In the genomic region with DNA sequence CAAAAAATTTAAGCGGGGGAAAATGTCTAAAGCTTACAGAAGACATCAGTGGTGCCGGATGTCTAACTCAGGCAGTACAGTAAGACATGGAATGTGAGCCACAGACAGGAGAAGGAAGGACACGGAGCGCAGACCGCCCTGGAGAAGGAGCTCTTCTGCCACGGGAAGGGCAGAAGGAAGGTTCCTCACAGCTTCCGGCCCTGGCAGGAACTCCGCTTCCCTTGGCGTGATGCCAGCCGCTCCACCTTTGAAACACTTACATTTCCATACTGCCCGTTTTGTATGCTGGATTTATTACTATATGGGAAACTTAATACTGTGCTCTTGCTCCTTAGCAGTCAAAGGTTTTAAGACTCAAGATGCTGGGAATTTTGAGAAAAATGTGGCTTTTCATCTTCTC, we compare ENCODE assay signal across 10 mouse cellular contexts.
"Had no signal": no experiment of that assay in that cellular context is flagged by ENCODE, and none has a peak within 500 bp of the region (broad histone marks: within the 10 kb centered on the region; RNA-seq: fewer than 3 reads in every experiment).

No protein-coding gene starts in this region.

- H3K4me1 ChIP-seq: liver, embryonic 12.5 days; lung, embryonic 15.5 days; midbrain, embryonic 12.5 days; neural tube, embryonic 13.5 days had no signal

- DNase-seq: lung, postnatal 14 days; retina, postnatal 1 day; thymus, postnatal 4 days had no signal

- H3K9ac ChIP-seq: limb, embryonic 15.5 days; liver, embryonic 12.5 days; lung, embryonic 15.5 days; midbrain, embryonic 12.5 days; neural tube, embryonic 13.5 days had no signal

- H3K36me3 ChIP-seq: limb, embryonic 15.5 days; liver, embryonic 12.5 days; lung, embryonic 15.5 days; midbrain, embryonic 12.5 days; neural tube, embryonic 13.5 days had no signal

- H3K9me3 ChIP-seq: limb, embryonic 15.5 days; liver, embryonic 12.5 days; lung, embryonic 15.5 days; midbrain, embryonic 12.5 days; neural tube, embryonic 13.5 days had no signal

- H3K4me3 ChIP-seq: limb, embryonic 15.5 days; liver, embryonic 12.5 days; lung, embryonic 15.5 days; midbrain, embryonic 12.5 days; neural tube, embryonic 13.5 days had no signal

- H3K27ac ChIP-seq: limb, embryonic 15.5 days; liver, embryonic 12.5 days; lung, embryonic 15.5 days; midbrain, embryonic 12.5 days; neural tube, embryonic 13.5 days had no signal

- ATAC-seq: intestine, embryonic 16.5 days; liver, embryonic 12.5 days; midbrain, embryonic 16.5 days had no signal

- H3K27me3 ChIP-seq: limb, embryonic 15.5 days; liver, embryonic 12.5 days; lung, embryonic 15.5 days; midbrain, embryonic 12.5 days; neural tube, embryonic 13.5 days had no signal

- H3K4me2 ChIP-seq: limb, embryonic 15.5 days; liver, embryonic 12.5 days; lung, embryonic 15.5 days; midbrain, embryonic 12.5 days; neural tube, embryonic 13.5 days had no signal
